Mouse (Mus musculus) liver, embryonic 14.5 days (tissue): Measurements from ENCODE around the gene Arl3. TPM values are rescaled to one million over a fixed set of nuclear protein-coding genes. Genes with fewer than 3 reads are reported as not detected.

Source experiments
- ATAC-seq: fragments of 200-750 bp; cut with Nextera tagmentation; 2 replicates; pipeline ENCODE4 v1.8.0; 2017; ENCODE audit warnings: moderate number of reproducible peaks, mild to moderate bottlenecking, moderate library complexity; ENCODE audit not compliant: insufficient read depth
- DNase-seq, 3 experiments: peaks; one replicate each; pipeline ENCODE4 v3.0.0-alpha.2; 2012 to 2013; ENCODE audit warnings: low read depth in 3 of 3, low spot score in 3 of 3
- H3K27ac ChIP-seq: fragments of 300-500 bp; sonication (generic); 2 replicates; pipeline ENCODE4 v1.5.1; 2014; ENCODE audit warnings: moderate library complexity, mild to moderate bottlenecking, control low read depth, inconsistent platforms
- H3K27me3 ChIP-seq: fragments of 300-500 bp; sonication (generic); 2 replicates; pipeline ENCODE4 v1.6.1; 2014; ENCODE audit warnings: mild to moderate bottlenecking, low read length, moderate library complexity; ENCODE audit not compliant: control insufficient read depth, insufficient read depth
- H3K36me3 ChIP-seq: fragments of 300-500 bp; sonication (generic); replicated peaks from 2 replicates; pipeline ENCODE4 v1.6.1; 2014; ENCODE audit warnings: low read depth; ENCODE audit not compliant: control insufficient read depth, insufficient read depth
- H3K4me1 ChIP-seq, 2 experiments: fragments of 200-500 bp in 1 of 2; fragments of 300-500 bp in 1 of 2; sonication (generic) in 1 of 2; replicated peaks; 2 replicates each; pipeline ENCODE4 v1.6.1; 2012 to 2014; ENCODE audit warnings: antibody characterized with exemption in 1 of 2, inconsistent platforms in 1 of 2, low read length in 1 of 2; ENCODE audit not compliant: control insufficient read depth in 2 of 2, insufficient read depth in 2 of 2
- H3K4me2 ChIP-seq: fragments of 300-500 bp; sonication (generic); 2 replicates; pipeline ENCODE4 v1.6.1; 2014; ENCODE audit warnings: low read depth, mild to moderate bottlenecking, control low read depth, moderate library complexity
- H3K4me3 ChIP-seq, 2 experiments: fragments of 200-500 bp in 1 of 2; fragments of 300-500 bp in 1 of 2; sonication (generic) in 1 of 2; 2 replicates each; pipeline ENCODE4 v1.5.1; 2012 to 2014; ENCODE audit warnings: low read depth in 2 of 2, low read length in 2 of 2, mild to moderate bottlenecking in 2 of 2, control low read depth in 1 of 2, inconsistent platforms in 1 of 2, moderate library complexity in 1 of 2; ENCODE audit not compliant: insufficient read depth in 1 of 2
- H3K9ac ChIP-seq: fragments of 300-500 bp; sonication (generic); replicated peaks from 2 replicates; pipeline ENCODE4 v1.6.1; 2014; ENCODE audit warnings: mild to moderate bottlenecking, control low read depth, moderate library complexity
- H3K9me3 ChIP-seq: fragments of 300-500 bp; sonication (generic); 2 replicates; pipeline ENCODE4 v1.6.1; 2016; ENCODE audit warnings: low read length, mixed read lengths; ENCODE audit not compliant: control insufficient read depth
- CTCF ChIP-seq: IDR thresholded peaks from 2 replicates; pipeline ENCODE4 v1.5.1; 2016; ENCODE audit warnings: antibody characterized with exemption, low read depth, control low read depth
- EP300 ChIP-seq: IDR thresholded peaks from 2 replicates; pipeline ENCODE4 v1.6.1; 2016; ENCODE audit warnings: antibody characterized with exemption, low read depth
- WGBS: fragments of 180-500 bp; shearing (Covaris S2); extraction: QIAGEN DNeasy Blood & Tissue Kit; methylation state at CpG from one replicate; pipeline ENCODE4 v1.1.7; 2014; ENCODE audit not compliant: insufficient replicate concordance; 5-methylcytosine and 5-hydroxymethylcytosine counted together
- polyA plus RNA-seq, 2 experiments: library from polyadenylated mRNA; depleted of rRNA in 1 of 2; stranded (reverse) in 1 of 2; unstranded in 1 of 2; fragments of >200 nt; fragmentation: Nextera tagmentation in 1 of 2; extraction: Ambion mirVana in 1 of 2; gene quantifications; 2 replicates each; pipeline versions ENCODE4 v1.2.1 to v1.2.3; 2012 to 2014

The Arl3 gene
- polyA plus RNA-seq, 2 experiments = 17.1 to 27.6 TPM

- 72% methylated on average over 6 of the region's 6 CpGs for WGBS
- ATAC-seq (no peak), DNase-seq (no peak)
- Histone ChIP-seq H3K4me3 (no peak overlapping the region), H3K27ac (no peak overlapping the region), H3K9me3 (no peaks in the 10 kb centered on the region), H3K4me2 (no peak overlapping the region), H3K36me3 (no peaks in the 10 kb centered on the region), H3K9ac (no peak overlapping the region), H3K27me3 (no peaks in the 10 kb centered on the region), H3K4me1 (no peaks in the 10 kb centered on the region)
- TF ChIP-seq EP300 = no peak
- TF ChIP-seq CTCF = no peak
Measured at GRCm38 (mm10) chr19:46591575-46591974, 18.6 kb upstream of the Arl3 start.

GRCm38 (mm10) chr19:46587823-46588508 lies 15.0 kb upstream of the Arl3 start:
- H3K4me3 ChIP-seq = no peak overlapping the region
- H3K27me3 ChIP-seq = no peaks in the 10 kb centered on the region
- no peaks in the 10 kb centered on the region for H3K4me1 ChIP-seq
- H3K27ac ChIP-seq = no peak overlapping the region
- DNase-seq (peak; percentile 47 to 56 (median 47)), ATAC-seq (no peak)
- H3K36me3 ChIP-seq = no peaks in the 10 kb centered on the region
- no peak overlapping the region for H3K4me2 ChIP-seq
- 59% methylated on average over 13 of the region's 13 CpGs for WGBS
- TF ChIP-seq EP300 = no peak
- peak; percentile 99 for TF ChIP-seq CTCF
- H3K9me3 ChIP-seq = no peaks in the 10 kb centered on the region
- H3K9ac ChIP-seq = no peak overlapping the region

GRCm38 (mm10) chr19:46575196-46575595 lies 2.2 kb upstream of the Arl3 start:
- H3K36me3 ChIP-seq = no peaks in the 10 kb centered on the region
- ATAC-seq (no peak), DNase-seq (no peak)
- TF ChIP-seq EP300 = no peak
- no peak for TF ChIP-seq CTCF
- H3K27me3 ChIP-seq = no peaks in the 10 kb centered on the region
- 0 out of 2 replicates have a peak overlapping the region, but pooled peaks have one; percentile 12 for H3K27ac ChIP-seq
- H3K9me3 ChIP-seq = no peaks in the 10 kb centered on the region
- no peak overlapping the region for H3K4me3 ChIP-seq
- no peak overlapping the region for H3K9ac ChIP-seq
- peak overlapping the region; percentile 99 for H3K4me2 ChIP-seq
- WGBS = 44% methylated on average over 4 of the region's 4 CpGs
- peaks cover 10 to 17% of the 10 kb centered on the region in 2 experiments for H3K4me1 ChIP-seq

GRCm38 (mm10) chr19:46573990-46574389 lies 992 bp upstream of the Arl3 start:
- H3K36me3 ChIP-seq = no peaks in the 10 kb centered on the region
- WGBS = 25% methylated on average over 6 of the region's 6 CpGs
- DNase-seq (no peak), ATAC-seq (no peak)
- H3K27me3 ChIP-seq = no peaks in the 10 kb centered on the region
- H3K27ac ChIP-seq = peak overlapping the region; percentile 68; the same call in 1 of the 2 replicates
- peaks cover 10 to 17% of the 10 kb centered on the region in 2 experiments for H3K4me1 ChIP-seq
- peak overlapping the region; percentile 62 to 68 for H3K4me3 ChIP-seq
- peak overlapping the region; percentile 78 for H3K9ac ChIP-seq
- TF ChIP-seq EP300 = no peak
- peak overlapping the region; percentile 99 for H3K4me2 ChIP-seq
- no peaks in the 10 kb centered on the region for H3K9me3 ChIP-seq

- WGBS = 1% methylated on average over 17 of the region's 17 CpGs
- H3K27me3 ChIP-seq = no peaks in the 10 kb centered on the region
- TF ChIP-seq EP300 = no peak
- ATAC-seq = peak; percentile 21
- H3K9ac ChIP-seq = peak overlapping the region; percentile 46
- peak overlapping the region; percentile 12; the same call in 1 of the 2 replicates for H3K27ac ChIP-seq
- no peaks in the 10 kb centered on the region for H3K36me3 ChIP-seq
- no peaks in the 10 kb centered on the region for H3K9me3 ChIP-seq
- peak overlapping the region; percentile 99 for H3K4me2 ChIP-seq
- H3K4me3 ChIP-seq = peak overlapping the region; percentile 68 to 70
- no peak for DNase-seq
- peaks cover 10 to 11% of the 10 kb centered on the region in 2 experiments for H3K4me1 ChIP-seq
Measured at GRCm38 (mm10) chr19:46572548-46572947, 450 bp downstream of the Arl3 start.
